Mouse (Mus musculus): ENCODE measurements around the gene Nup210. TPM values are rescaled to one million over a fixed set of nuclear protein-coding genes. Genes with fewer than 3 reads are reported as not detected.

Gene Nup210
- polyA plus RNA-seq, 1 experiment from 2014 or later = 2.8 TPM

- TF ChIP-seq CTCF (IDR thresholded peaks at IDR 0.05; ENCODE audit: low read depth) = peak; percentile 81
- no peaks in the 10 kb centered on the region for H3K4me1 ChIP-seq (replicated peaks; ENCODE audit: control insufficient read depth, insufficient read depth, low read length)
- no peaks in the 10 kb centered on the region for H3K9me3 ChIP-seq (ENCODE audit: control insufficient read depth)
- peak; percentile 95 for ATAC-seq
- 3% methylated on average over 33 of the region's 39 CpGs for WGBS
- H3K4me3 ChIP-seq (ENCODE audit: low read depth, low read length) = peak within 1 kb of the TSS; percentile 48
- 0 out of 2 replicates have a peak, but pooled peaks cover 7% of the 10 kb centered on the region for H3K27me3 ChIP-seq (replicated peaks; ENCODE audit: control insufficient read depth, insufficient read depth, low read length)
- H3K9ac ChIP-seq (ENCODE audit: low read depth, low read length) = peak within 1 kb of the TSS; percentile 13; the same call in 1 of the 2 replicates
- H3K4me2 ChIP-seq (replicated peaks; ENCODE audit: low read depth) = peak within 1 kb of the TSS; percentile 81
- no peaks in the 10 kb centered on the region for H3K36me3 ChIP-seq (ENCODE audit: control insufficient read depth, insufficient read depth)
- H3K27ac ChIP-seq (ENCODE audit: low read depth, low read length) = no peak within 1 kb of the TSS
Measured at GRCm38 (mm10) chr6:90988648-90989317, 127.8 kb downstream of the Nup210 start, which contains the start of gene Iqsec1. Gene Iqsec1, minus strand, starts transcription at chr6:90988685.

DNA sequence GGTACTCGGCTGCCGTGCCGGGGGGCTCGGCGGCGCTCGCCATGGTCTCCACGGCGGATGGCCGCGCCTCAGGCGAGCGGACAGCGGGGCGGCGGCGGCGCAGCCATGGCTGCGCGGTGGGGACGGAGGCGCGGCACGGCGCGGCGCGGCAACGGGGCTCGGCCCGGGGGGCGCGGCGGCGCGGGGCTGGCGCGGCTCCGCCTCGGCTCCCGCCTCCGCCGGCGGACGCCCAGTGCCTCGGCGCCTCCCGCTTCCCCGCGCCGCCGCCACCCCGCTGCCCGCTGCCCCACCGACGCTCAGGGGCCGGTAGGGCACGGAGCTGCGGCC lies 128.4 kb downstream of the Nup210 start:
- Histone ChIP-seq H3K9ac (ENCODE audit: low read depth, low read length) (peak overlapping the region; percentile 13; the same call in 1 of the 2 replicates), H3K4me2 (replicated peaks; ENCODE audit: low read depth) (peak overlapping the region; percentile 81), H3K9me3 (ENCODE audit: control insufficient read depth) (no peaks in the 10 kb centered on the region), H3K27me3 (replicated peaks; ENCODE audit: control insufficient read depth, insufficient read depth, low read length) (0 out of 2 replicates have a peak, but pooled peaks cover 7% of the 10 kb centered on the region), H3K36me3 (ENCODE audit: control insufficient read depth, insufficient read depth) (no peaks in the 10 kb centered on the region), H3K27ac (ENCODE audit: low read depth, low read length) (no peak overlapping the region), H3K4me1 (replicated peaks; ENCODE audit: control insufficient read depth, insufficient read depth, low read length) (no peaks in the 10 kb centered on the region), H3K4me3 (ENCODE audit: low read depth, low read length) (peak overlapping the region; percentile 48)
- WGBS = 0% methylated on average over 28 of the region's 59 CpGs
- ATAC-seq = 0 out of 2 replicates have a peak, but pooled peaks have one; percentile 4
- TF ChIP-seq CTCF (IDR thresholded peaks at IDR 0.05; ENCODE audit: low read depth) = no peak

GRCm38 (mm10) chr6:90987561-90988298 lies 128.9 kb downstream of the Nup210 start:
- under 1% methylated on average over 64 of the region's 76 CpGs for WGBS
- Histone ChIP-seq H3K36me3 (ENCODE audit: control insufficient read depth, insufficient read depth) (no peaks in the 10 kb centered on the region), H3K4me2 (replicated peaks; ENCODE audit: low read depth) (peak overlapping the region; percentile 81), H3K27me3 (replicated peaks; ENCODE audit: control insufficient read depth, insufficient read depth, low read length) (0 out of 2 replicates have a peak, but pooled peaks cover 7% of the 10 kb centered on the region), H3K4me1 (replicated peaks; ENCODE audit: control insufficient read depth, insufficient read depth, low read length) (no peaks in the 10 kb centered on the region), H3K9ac (ENCODE audit: low read depth, low read length) (peak overlapping the region; percentile 13; the same call in 1 of the 2 replicates), H3K27ac (ENCODE audit: low read depth, low read length) (no peak overlapping the region), H3K9me3 (ENCODE audit: control insufficient read depth) (no peaks in the 10 kb centered on the region), H3K4me3 (ENCODE audit: low read depth, low read length) (peak overlapping the region; percentile 48)
- ATAC-seq = no peak
- no peak for TF ChIP-seq CTCF (IDR thresholded peaks at IDR 0.05; ENCODE audit: low read depth)

GRCm38 (mm10) chr6:90984101-90984500 lies 132.5 kb downstream of the Nup210 start:
- H3K27ac ChIP-seq (ENCODE audit: low read depth, low read length) = no peak overlapping the region
- H3K9ac ChIP-seq (ENCODE audit: low read depth, low read length) = no peak overlapping the region
- H3K4me3 ChIP-seq (ENCODE audit: low read depth, low read length) = no peak overlapping the region
- TF ChIP-seq CTCF (IDR thresholded peaks at IDR 0.05; ENCODE audit: low read depth) = no peak
- H3K27me3 ChIP-seq (replicated peaks; ENCODE audit: control insufficient read depth, insufficient read depth, low read length) = 0 out of 2 replicates have a peak, but pooled peaks cover 7% of the 10 kb centered on the region
- no peaks in the 10 kb centered on the region for H3K36me3 ChIP-seq (ENCODE audit: control insufficient read depth, insufficient read depth)
- no peaks in the 10 kb centered on the region for H3K4me1 ChIP-seq (replicated peaks; ENCODE audit: control insufficient read depth, insufficient read depth, low read length)
- 41% methylated on average over 3 of the region's 3 CpGs for WGBS
- H3K9me3 ChIP-seq (ENCODE audit: control insufficient read depth) = no peaks in the 10 kb centered on the region
- no peak overlapping the region for H3K4me2 ChIP-seq (replicated peaks; ENCODE audit: low read depth)
- ATAC-seq = no peak

DNA sequence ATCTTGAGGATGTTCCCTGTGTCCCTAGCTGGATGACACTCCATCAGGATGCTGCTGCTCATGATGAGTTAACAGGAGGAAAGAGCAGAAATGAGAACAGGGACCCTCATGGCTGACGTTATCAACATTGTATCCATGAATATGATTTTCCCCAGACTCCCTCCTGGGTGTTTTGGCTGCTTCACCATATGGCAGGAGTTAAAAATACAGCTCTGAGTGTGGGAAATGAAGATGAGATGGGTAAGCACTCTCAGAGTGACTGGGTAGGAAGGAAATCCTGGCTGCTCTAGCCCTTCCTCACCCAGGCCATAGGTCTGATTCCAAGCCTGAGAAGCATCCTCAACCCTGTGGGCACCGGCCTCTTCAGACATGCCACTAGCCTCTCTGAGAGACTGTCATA lies 142.3 kb downstream of the Nup210 start:
- WGBS = 80% methylated on average over 2 of the region's 2 CpGs
- Histone ChIP-seq H3K27me3 (replicated peaks; ENCODE audit: control insufficient read depth, insufficient read depth, low read length) (no peaks in the 10 kb centered on the region), H3K27ac (ENCODE audit: low read depth, low read length) (no peak overlapping the region), H3K4me2 (replicated peaks; ENCODE audit: low read depth) (no peak overlapping the region), H3K4me3 (ENCODE audit: low read depth, low read length) (no peak overlapping the region), H3K9ac (ENCODE audit: low read depth, low read length) (no peak overlapping the region), H3K36me3 (ENCODE audit: control insufficient read depth, insufficient read depth) (no peaks in the 10 kb centered on the region), H3K4me1 (replicated peaks; ENCODE audit: control insufficient read depth, insufficient read depth, low read length) (no peaks in the 10 kb centered on the region), H3K9me3 (ENCODE audit: control insufficient read depth) (no peaks in the 10 kb centered on the region)
- no peak for ATAC-seq
- no peak for TF ChIP-seq CTCF (IDR thresholded peaks at IDR 0.05; ENCODE audit: low read depth)

GRCm38 (mm10) chr6:90969341-90969871 lies 147.2 kb downstream of the Nup210 start:
- no peaks in the 10 kb centered on the region for H3K9me3 ChIP-seq (ENCODE audit: control insufficient read depth)
- H3K4me3 ChIP-seq (ENCODE audit: low read depth, low read length) = no peak overlapping the region
- H3K27me3 ChIP-seq (replicated peaks; ENCODE audit: control insufficient read depth, insufficient read depth, low read length) = no peaks in the 10 kb centered on the region
- H3K36me3 ChIP-seq (ENCODE audit: control insufficient read depth, insufficient read depth) = no peaks in the 10 kb centered on the region
- no peak overlapping the region for H3K27ac ChIP-seq (ENCODE audit: low read depth, low read length)
- no peak overlapping the region for H3K4me2 ChIP-seq (replicated peaks; ENCODE audit: low read depth)
- H3K9ac ChIP-seq (ENCODE audit: low read depth, low read length) = no peak overlapping the region
- H3K4me1 ChIP-seq (replicated peaks; ENCODE audit: control insufficient read depth, insufficient read depth, low read length) = no peaks in the 10 kb centered on the region
- no peak for ATAC-seq
- no peak for TF ChIP-seq CTCF (IDR thresholded peaks at IDR 0.05; ENCODE audit: low read depth)
- WGBS = 50% methylated on average over 2 of the region's 2 CpGs

Other genes with a start within 250 kb of the Nup210 start
- gene Iqsec1, start 128.1 kb downstream of the Nup210 start, polyA plus RNA-seq (2015; fragmentation: Nextera tagmentation; extraction: Ambion mirVana) = 7.0 and 7.2 TPM in 2 replicates
- 4.2 and 4.8 TPM in 2 replicates for gene Hdac11, start 39.8 kb upstream of the Nup210 start, polyA plus RNA-seq (2015; fragmentation: Nextera tagmentation; extraction: Ambion mirVana)
- 19.5 and 24.1 TPM in 2 replicates for gene Fbln2, start 95.6 kb upstream of the Nup210 start, polyA plus RNA-seq (2015; fragmentation: Nextera tagmentation; extraction: Ambion mirVana)

All from intestine, postnatal 0 days (tissue).